Mouse (Mus musculus): ENCODE data around the gene Hlcs. TPM values are rescaled to one million over a fixed set of nuclear protein-coding genes. Genes with fewer than 3 reads are reported as not detected.

Hlcs gene
- polyA plus RNA-seq, 1 experiment = 12.6 TPM

DNA sequence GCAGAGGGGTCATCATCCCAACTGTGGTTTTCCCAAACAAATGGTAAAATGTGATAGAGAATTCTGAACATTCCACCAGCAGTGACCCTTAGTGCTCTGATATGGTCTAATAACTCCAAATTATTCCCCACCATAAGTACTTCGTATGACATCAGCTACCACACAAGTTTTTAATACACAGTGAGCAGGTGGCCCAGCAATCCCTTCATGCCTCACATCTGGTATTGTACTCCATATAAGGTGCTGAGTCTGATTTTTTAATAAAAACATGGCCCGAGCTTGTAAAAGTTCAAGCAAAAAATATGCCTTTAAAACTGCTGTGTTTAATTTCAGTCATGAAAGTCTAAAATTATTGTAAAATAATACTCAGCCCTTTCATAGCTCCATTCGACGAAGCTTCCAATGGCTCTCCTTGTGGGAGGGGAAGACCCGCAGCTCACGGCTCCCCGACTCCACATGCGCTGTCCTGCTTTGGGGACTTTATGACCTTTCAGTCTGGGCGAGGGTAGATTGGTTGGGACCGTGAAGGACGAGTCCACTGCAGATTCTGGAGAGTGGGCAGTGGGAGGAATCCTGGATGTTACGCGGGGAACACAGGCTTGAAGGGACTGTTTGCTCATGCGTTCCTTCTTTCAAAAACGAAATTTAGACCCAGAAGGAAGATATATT is 102.5 kb downstream of the Hlcs start:
- H3K4me3 ChIP-seq (ENCODE audit: low read depth, low read length) = no peak overlapping the region
- TF ChIP-seq CTCF (IDR thresholded peaks at IDR 0.05; ENCODE audit: low read depth, low read length) (no peak), POLR2A (IDR thresholded peaks at IDR 0.05; ENCODE audit: insufficient read depth, low read length) (no peak), EP300 (IDR thresholded peaks at IDR 0.05; ENCODE audit: insufficient read depth, low read depth, low read length) (no peak)
- H3K9me3 ChIP-seq (replicated peaks; ENCODE audit: control insufficient read depth, insufficient read depth, low read length, poor library complexity, severe bottlenecking) = no peaks in the 10 kb centered on the region
- H3K4me1 ChIP-seq (ENCODE audit: control insufficient read depth, insufficient read depth, low read length) = no peaks in the 10 kb centered on the region
- H3K27me3 ChIP-seq (ENCODE audit: control insufficient read depth, insufficient read depth, low read length, poor library complexity, severe bottlenecking) = no peaks in the 10 kb centered on the region
- no peaks in the 10 kb centered on the region for H3K36me3 ChIP-seq (ENCODE audit: control insufficient read depth, insufficient read depth, low read length, poor library complexity, severe bottlenecking)
- no peak overlapping the region for H3K9ac ChIP-seq (ENCODE audit: low read depth, poor library complexity, severe bottlenecking)
- no peak overlapping the region for H3K27ac ChIP-seq (ENCODE audit: insufficient read depth, low read length)

DNA sequence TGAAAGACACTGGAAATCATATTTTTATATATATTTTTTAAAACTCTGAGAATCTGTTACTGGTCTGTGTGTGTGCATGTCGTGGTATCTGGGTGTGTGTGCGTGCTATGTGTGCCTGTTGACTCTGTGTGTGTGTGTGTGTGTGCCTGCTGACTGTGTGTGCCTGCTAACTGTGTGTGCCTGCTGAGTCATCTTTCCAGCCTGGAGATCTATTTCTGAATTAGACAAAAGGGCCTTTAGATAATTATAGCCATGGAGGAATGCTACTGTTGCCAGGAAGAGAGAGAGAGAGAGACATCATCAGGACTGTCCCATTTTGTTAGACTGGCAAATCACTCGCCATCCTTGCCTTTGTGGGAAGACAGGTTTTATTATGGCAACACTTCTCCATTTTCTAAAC is 103.7 kb downstream of the Hlcs start:
- TF ChIP-seq POLR2A (IDR thresholded peaks at IDR 0.05; ENCODE audit: insufficient read depth, low read length) = no peak
- no peak for TF ChIP-seq CTCF (IDR thresholded peaks at IDR 0.05; ENCODE audit: low read depth, low read length)
- no peak for TF ChIP-seq EP300 (IDR thresholded peaks at IDR 0.05; ENCODE audit: insufficient read depth, low read depth, low read length)
- Histone ChIP-seq H3K27ac (ENCODE audit: insufficient read depth, low read length) (no peak overlapping the region), H3K9ac (ENCODE audit: low read depth, poor library complexity, severe bottlenecking) (no peak overlapping the region)

DNA sequence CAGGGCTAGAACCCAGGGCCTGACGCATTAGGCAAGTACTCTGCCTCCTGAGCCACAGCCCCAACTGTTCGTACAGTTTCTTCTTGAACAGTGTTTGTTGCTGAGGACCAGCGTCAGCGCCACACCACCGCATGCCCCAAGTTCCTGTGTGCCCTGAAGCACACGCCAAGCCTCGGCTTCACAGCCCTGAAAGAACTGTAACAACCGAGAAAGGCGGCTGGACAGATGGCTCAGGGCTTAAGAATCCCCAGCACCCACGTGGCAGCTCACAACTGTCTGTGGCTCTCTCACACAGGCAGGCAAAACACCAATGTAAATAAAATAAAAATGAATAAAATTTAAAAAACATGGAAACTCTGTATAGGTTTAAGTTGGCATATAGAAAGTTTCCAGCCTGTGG is 104.5 kb downstream of the Hlcs start:
- no peaks in the 10 kb centered on the region for H3K36me3 ChIP-seq (ENCODE audit: control insufficient read depth, insufficient read depth, low read length, poor library complexity, severe bottlenecking)
- no peaks in the 10 kb centered on the region for H3K27me3 ChIP-seq (ENCODE audit: control insufficient read depth, insufficient read depth, low read length, poor library complexity, severe bottlenecking)
- TF ChIP-seq EP300 (IDR thresholded peaks at IDR 0.05; ENCODE audit: insufficient read depth, low read depth, low read length) (no peak), CTCF (IDR thresholded peaks at IDR 0.05; ENCODE audit: low read depth, low read length) (no peak), POLR2A (IDR thresholded peaks at IDR 0.05; ENCODE audit: insufficient read depth, low read length) (no peak)
- H3K4me1 ChIP-seq (ENCODE audit: control insufficient read depth, insufficient read depth, low read length) = no peaks in the 10 kb centered on the region
- no peak overlapping the region for H3K9ac ChIP-seq (ENCODE audit: low read depth, poor library complexity, severe bottlenecking)
- H3K27ac ChIP-seq (ENCODE audit: insufficient read depth, low read length) = no peak overlapping the region
- no peaks in the 10 kb centered on the region for H3K9me3 ChIP-seq (replicated peaks; ENCODE audit: control insufficient read depth, insufficient read depth, low read length, poor library complexity, severe bottlenecking)
- no peak overlapping the region for H3K4me3 ChIP-seq (ENCODE audit: low read depth, low read length)

More for the DNA sequence above, 103.7 kb downstream of the Hlcs start:
- Histone ChIP-seq H3K4me1 (ENCODE audit: control insufficient read depth, insufficient read depth, low read length) (no peaks in the 10 kb centered on the region), H3K27me3 (ENCODE audit: control insufficient read depth, insufficient read depth, low read length, poor library complexity, severe bottlenecking) (no peaks in the 10 kb centered on the region), H3K4me3 (ENCODE audit: low read depth, low read length) (no peak overlapping the region), H3K36me3 (ENCODE audit: control insufficient read depth, insufficient read depth, low read length, poor library complexity, severe bottlenecking) (no peaks in the 10 kb centered on the region), H3K9me3 (replicated peaks; ENCODE audit: control insufficient read depth, insufficient read depth, low read length, poor library complexity, severe bottlenecking) (no peaks in the 10 kb centered on the region)

DNA sequence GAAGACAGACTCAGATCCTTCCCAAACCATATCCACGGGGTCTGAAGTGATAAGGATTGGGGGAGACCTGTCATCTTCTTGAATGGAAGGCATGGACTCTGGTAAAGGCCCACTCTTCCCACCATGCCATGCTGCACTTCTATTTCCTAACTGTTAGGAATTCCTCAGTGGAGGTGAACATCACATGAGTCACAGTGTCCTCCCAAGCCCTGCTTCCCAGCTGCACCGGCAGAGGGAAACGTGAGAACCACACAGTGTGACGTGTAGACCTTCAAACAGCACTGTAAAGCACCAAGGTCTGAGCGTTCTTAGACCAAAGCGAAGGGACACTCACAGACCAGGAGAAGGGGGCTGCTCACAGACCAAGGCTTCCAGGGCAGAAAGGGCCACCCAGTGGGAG is 105.2 kb downstream of the Hlcs start:
- Histone ChIP-seq H3K9me3 (replicated peaks; ENCODE audit: control insufficient read depth, insufficient read depth, low read length, poor library complexity, severe bottlenecking) (no peaks in the 10 kb centered on the region), H3K27ac (ENCODE audit: insufficient read depth, low read length) (no peak overlapping the region), H3K27me3 (ENCODE audit: control insufficient read depth, insufficient read depth, low read length, poor library complexity, severe bottlenecking) (no peaks in the 10 kb centered on the region), H3K4me1 (ENCODE audit: control insufficient read depth, insufficient read depth, low read length) (no peaks in the 10 kb centered on the region), H3K9ac (ENCODE audit: low read depth, poor library complexity, severe bottlenecking) (no peak overlapping the region), H3K36me3 (ENCODE audit: control insufficient read depth, insufficient read depth, low read length, poor library complexity, severe bottlenecking) (no peaks in the 10 kb centered on the region), H3K4me3 (ENCODE audit: low read depth, low read length) (no peak overlapping the region)
- TF ChIP-seq POLR2A (IDR thresholded peaks at IDR 0.05; ENCODE audit: insufficient read depth, low read length) = no peak
- TF ChIP-seq EP300 (IDR thresholded peaks at IDR 0.05; ENCODE audit: insufficient read depth, low read depth, low read length) = no peak
- TF ChIP-seq CTCF (IDR thresholded peaks at IDR 0.05; ENCODE audit: low read depth, low read length) = no peak

DNA sequence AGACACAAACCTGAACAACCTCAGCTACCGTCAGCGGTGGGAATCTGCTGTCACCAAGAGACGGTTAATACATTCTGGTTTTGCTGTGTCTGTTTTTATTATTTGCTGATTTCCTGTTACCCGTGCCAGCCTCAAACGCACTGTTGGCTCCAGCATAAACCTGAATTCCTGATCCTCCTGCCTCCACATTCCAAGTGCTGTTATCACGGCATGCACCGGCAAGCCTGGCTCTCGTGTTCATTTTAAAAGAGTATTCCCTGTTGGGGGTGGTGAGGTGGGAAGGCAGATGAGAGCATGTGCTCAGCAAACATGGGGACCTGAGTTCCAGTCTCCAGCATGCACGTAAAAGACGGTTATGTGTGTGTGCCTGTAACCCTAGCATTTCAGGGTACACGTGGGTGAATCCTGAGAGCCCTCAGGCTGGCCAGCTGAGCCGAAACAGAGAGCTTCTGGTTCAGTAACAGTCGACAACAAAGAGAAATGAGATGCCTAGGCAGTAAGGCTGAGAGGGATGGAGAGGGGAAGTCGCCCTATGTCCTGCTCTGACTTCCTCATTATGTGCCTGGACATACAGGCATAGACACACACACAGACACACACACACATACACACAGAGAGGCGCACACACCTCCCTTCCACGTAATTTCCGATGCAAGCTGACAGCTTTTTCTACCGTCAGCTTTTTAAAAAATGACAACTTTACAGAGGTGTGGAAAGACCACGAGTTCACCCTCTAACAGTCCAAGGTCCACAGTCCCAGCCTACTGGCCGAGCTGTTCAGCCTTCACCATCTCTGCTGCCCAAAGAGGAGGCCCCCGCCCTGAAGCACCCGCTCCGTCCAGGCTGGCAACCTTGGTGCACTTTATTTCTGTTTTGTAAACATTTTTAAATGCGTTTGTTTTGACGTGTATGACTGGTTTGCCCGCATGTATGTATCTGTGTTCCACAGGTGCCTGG is 107.6 kb downstream of the Hlcs start:
- Histone ChIP-seq H3K4me3 (ENCODE audit: low read depth, low read length) (no peak overlapping the region), H3K27me3 (ENCODE audit: control insufficient read depth, insufficient read depth, low read length, poor library complexity, severe bottlenecking) (no peaks in the 10 kb centered on the region), H3K9me3 (replicated peaks; ENCODE audit: control insufficient read depth, insufficient read depth, low read length, poor library complexity, severe bottlenecking) (no peaks in the 10 kb centered on the region), H3K27ac (ENCODE audit: insufficient read depth, low read length) (no peak overlapping the region), H3K36me3 (ENCODE audit: control insufficient read depth, insufficient read depth, low read length, poor library complexity, severe bottlenecking) (no peaks in the 10 kb centered on the region), H3K4me1 (ENCODE audit: control insufficient read depth, insufficient read depth, low read length) (no peaks in the 10 kb centered on the region), H3K9ac (ENCODE audit: low read depth, poor library complexity, severe bottlenecking) (no peak overlapping the region)
- no peak for TF ChIP-seq POLR2A (IDR thresholded peaks at IDR 0.05; ENCODE audit: insufficient read depth, low read length)
- no peak for TF ChIP-seq EP300 (IDR thresholded peaks at IDR 0.05; ENCODE audit: insufficient read depth, low read depth, low read length)
- TF ChIP-seq CTCF (IDR thresholded peaks at IDR 0.05; ENCODE audit: low read depth, low read length) = no peak

DNA sequence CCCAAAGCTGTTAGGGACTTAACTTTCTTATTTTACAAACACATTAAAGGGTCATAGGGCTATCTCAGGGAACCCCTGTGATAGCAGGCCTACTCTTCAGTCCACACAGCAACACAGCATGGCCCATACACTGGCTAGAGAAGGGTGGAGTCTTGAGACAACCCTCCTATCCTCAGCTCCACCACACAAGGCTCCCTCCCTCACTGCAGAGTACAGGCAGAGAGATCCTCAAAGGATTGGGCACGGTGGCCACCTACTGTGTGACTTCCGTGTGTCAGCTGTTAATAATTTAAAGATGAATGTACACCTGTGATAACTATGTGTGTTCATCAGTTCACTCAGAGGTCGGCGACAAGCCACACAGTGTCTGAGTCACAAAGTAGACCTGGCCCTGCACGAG is 112.0 kb downstream of the Hlcs start:
- H3K36me3 ChIP-seq (ENCODE audit: control insufficient read depth, insufficient read depth, low read length, poor library complexity, severe bottlenecking) = no peaks in the 10 kb centered on the region
- H3K4me3 ChIP-seq (ENCODE audit: low read depth, low read length) = no peak overlapping the region
- no peak overlapping the region for H3K9ac ChIP-seq (ENCODE audit: low read depth, poor library complexity, severe bottlenecking)
- TF ChIP-seq POLR2A (IDR thresholded peaks at IDR 0.05; ENCODE audit: insufficient read depth, low read length) = no peak
- no peak for TF ChIP-seq EP300 (IDR thresholded peaks at IDR 0.05; ENCODE audit: insufficient read depth, low read depth, low read length)
- no peak for TF ChIP-seq CTCF (IDR thresholded peaks at IDR 0.05; ENCODE audit: low read depth, low read length)
- no peaks in the 10 kb centered on the region for H3K9me3 ChIP-seq (replicated peaks; ENCODE audit: control insufficient read depth, insufficient read depth, low read length, poor library complexity, severe bottlenecking)
- no peaks in the 10 kb centered on the region for H3K27me3 ChIP-seq (ENCODE audit: control insufficient read depth, insufficient read depth, low read length, poor library complexity, severe bottlenecking)
- H3K4me1 ChIP-seq (ENCODE audit: control insufficient read depth, insufficient read depth, low read length) = no peaks in the 10 kb centered on the region
- H3K27ac ChIP-seq (ENCODE audit: insufficient read depth, low read length) = no peak overlapping the region

All from ES-Bruce4 (cell line).